Mouse (Mus musculus) liver, adult (tissue): ENCODE measurements around the gene BC025446.

ENCODE experiments used
- GATA4 ChIP-seq: IDR thresholded peaks from 2 replicates; pipeline ENCODE4 v1.6.1; 2014; ENCODE audit warnings: mild to moderate bottlenecking, low read length; ENCODE audit not compliant: insufficient replicate concordance

BC025446 gene

DNA sequence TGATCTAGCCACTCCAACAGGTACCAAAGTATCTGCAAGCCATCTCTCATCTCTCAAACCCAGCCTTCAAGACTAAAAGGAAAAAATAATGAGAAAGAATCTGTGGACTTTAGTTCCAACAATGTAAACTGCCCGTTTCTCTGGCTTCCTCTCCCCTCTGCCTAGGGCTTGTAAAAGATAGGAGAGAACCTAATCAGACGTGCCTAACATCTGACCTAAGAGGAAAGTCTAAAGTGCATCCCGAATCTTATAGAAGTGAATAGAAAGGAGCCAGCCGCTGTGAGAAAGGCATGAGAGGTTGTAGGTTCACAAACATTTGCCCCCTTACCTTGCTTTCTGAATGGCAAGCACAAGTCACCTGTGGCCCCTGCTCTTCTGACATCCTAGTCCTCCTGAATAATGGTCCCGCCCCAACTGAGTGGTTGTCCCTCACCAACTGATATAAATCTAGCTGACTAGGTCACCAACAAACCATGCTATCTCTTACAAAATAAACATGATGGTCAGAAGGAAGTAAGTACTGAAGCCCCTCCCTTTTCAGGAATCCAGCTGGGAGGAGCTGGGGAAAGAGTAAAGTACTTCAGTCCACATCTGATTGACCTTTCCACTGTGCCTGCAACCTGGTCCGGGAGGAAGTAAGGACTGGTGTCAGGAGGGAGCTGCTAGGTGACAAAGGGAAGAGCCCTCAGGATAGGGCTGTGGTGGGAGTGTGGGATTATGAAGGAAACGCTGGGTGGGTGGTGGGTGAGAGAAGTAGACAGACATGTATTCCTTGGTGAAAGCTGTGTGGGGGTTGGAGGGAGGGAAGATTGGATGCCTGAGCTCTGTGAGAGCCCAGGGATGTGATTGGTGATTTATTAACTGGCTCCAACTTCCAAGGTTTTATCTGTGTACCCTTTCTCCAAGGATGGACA, at the start of gene BC025446:
Gene BC025446 (plus strand): TSS at position 599 of the 914 bp plus-strand sequence.
- peak; percentile 86 for TF ChIP-seq GATA4

DNA sequence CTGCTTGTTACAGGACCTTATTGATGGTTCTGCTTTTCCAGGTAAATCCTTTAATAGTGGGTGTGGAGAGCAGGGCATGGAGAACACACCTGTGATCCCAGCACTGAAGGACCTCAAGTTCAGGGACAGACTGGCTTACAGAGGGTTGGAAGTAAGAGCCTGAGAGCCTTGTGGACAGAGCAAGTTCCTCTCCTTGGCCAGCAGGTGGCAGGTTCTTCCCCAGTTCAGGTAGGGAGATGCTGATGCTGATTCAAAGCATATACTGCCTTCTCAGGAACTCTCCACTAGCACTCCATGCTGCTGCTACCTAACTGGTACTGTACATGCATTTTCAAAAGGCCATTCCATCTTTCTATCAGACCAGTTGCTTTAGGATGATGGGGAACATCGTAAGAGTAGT, 40.7 kb upstream of the BC025446 start:
- TF ChIP-seq GATA4 = no peak

DNA sequence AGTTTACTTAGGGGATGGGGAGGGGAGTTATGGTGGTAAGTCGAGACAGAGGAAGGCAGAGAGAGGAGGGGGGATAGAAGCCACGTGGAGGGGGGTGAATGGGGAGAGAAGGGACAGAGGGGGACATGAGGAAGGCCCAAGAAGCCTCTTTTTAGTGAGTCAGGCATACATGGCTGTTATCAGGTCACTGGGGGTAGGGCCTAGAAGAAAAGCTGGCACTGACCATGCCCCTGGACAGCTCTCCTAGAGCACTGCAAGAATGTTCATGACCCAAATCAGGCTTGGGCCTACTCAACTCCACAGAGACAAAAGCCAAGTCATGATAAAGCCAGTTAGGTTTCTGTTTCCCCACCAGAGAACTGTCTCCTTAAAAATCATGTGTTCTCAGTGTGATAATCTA, 29.9 kb upstream of the BC025446 start:
- TF ChIP-seq GATA4 = no peak

DNA sequence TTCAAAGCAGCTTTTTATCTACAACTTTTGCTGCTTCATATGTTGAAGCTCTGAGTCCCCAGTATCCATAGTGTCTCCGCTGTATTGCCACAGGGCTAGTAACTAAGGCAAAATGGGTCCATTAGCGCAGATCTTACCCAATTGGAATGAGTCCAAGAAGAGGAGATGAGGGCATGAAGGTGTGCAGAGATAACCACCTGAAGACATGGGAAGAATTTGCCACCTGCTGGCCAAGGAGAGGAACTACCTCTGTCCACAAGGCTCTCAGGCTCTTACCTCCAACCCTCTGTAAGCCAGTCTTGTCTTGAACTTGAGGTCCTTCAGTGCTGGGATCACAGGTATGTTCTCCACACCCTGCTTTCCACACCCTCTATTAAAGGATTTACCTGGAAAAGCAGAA, 27.1 kb upstream of the BC025446 start:
- no peak for TF ChIP-seq GATA4

DNA sequence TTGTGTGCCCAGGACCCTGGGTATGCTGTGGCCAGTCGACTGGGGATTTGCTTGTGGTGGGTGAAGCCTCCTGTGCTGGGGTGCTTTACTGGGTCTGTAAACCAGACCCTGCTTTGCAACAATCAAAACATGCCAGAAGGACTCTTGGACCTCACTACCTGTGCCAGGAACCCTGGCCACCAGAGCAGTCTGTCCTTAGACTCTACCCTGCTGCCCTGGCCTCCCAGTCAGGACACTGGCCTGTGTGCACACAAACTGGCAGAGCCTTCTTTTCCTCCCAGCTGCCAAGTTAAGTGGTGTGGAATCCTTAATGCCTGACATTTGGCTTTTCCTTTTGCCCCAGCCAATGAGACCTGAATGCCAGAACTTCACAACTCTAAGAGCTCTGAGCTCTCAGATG, 655 bp downstream of the BC025446 start:
- TF ChIP-seq GATA4 = no peak

DNA sequence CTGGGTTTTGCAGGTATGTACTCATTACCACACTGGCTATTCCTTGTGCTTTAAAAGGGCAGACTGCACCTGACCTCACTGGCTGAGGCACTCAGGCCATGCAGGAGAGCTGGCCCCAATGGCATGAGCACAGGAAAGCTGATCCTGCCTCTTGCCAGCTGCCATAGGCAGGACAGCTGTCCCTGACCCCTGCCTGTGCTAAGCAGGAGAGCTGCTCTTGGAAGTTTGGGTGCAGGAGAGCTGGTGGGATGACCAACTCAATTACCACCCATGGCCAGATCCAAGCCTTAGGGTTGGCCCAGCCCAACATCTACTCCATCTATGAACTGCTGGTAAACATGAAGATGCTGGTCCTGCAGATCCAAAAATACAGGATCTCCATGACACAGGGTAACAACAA, 5.8 kb downstream of the BC025446 start:
- TF ChIP-seq GATA4 = no peak

DNA sequence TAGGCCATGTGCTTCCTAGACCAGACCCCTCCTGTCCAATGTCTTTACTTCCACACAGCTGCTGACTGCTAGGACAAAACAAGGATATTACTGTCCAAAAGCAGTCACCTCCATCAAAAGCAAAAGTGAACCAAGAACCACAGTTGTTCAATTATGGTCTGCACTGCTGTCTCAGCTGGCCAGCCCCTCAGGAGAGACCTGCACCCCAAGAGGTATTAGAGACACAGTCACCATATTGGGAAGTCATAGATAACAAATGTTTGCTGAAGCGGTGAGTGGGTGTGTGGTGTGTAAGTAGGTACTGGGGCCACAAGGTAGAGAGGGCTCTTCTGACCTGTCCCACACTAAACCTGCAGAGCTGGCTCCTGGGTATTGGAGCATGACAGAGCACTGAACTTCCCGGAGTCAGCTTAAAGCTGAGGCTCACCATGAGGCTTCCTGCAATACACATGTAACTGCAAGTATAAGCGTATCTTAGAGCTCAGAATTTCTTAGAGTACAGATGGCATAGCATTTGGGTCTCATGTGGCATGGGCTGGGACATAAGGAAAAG, 21.6 kb downstream of the BC025446 start:
- TF ChIP-seq GATA4 = no peak

DNA sequence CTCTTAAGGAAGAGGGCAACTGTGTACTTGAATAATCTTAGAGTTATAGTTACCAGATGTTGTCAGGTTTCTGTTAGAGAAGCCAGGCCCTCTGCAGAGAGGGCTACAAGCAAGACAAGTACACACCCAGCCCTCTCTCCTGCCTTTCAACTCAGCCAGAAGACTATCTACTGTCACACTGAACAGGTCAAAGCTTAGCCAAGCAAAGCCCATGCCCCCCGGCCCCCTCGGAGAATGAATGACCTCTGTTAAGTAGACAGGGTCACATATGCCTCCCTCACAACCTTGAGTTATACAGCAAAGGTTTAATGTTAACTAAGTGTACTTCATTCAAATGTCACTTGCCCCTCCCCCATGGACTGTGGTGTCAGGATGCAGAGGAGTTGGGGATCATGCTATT, 24.4 kb downstream of the BC025446 start:
- no peak for TF ChIP-seq GATA4

DNA sequence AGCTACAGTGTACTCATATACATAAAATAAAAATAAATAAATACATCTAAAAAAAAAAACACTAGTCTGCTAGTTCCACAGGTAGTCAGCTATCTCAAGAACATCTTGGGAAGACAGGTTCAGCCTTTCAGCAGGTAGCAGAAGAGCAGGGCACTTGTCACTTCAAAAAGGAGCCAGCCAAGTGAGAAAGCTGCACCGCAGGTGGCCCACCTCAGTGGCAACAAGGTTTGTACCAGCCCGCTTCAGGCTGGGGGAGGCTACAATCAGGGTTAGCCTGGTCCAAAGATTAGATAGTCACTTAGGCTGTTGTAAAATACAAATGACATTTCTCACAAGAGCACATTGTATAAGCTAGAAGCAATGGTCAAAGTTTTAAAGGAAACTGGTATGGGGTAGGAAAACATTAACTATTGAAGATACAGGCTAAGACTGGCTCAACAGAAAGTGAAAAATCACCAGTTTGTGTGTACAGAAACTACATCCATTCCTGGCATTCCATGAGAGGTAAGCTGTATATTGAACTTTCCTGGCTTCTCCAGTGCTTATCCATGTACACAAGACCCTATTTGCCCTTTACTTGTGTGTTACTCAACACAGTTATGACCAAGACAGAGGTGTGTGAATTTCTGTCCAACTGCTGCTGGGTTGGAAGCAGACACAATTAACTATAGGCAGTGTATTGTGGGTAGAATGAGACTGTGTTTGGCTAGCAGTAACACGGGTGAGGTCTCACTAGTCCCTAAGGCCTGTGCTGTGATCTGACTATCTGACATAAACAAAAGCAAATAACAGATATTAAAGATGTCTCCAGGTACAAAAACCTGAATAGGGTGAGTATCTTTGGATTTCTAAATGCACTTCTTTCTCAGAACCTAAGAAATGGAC, 26.8 kb downstream of the BC025446 start:
- TF ChIP-seq GATA4 = no peak

DNA sequence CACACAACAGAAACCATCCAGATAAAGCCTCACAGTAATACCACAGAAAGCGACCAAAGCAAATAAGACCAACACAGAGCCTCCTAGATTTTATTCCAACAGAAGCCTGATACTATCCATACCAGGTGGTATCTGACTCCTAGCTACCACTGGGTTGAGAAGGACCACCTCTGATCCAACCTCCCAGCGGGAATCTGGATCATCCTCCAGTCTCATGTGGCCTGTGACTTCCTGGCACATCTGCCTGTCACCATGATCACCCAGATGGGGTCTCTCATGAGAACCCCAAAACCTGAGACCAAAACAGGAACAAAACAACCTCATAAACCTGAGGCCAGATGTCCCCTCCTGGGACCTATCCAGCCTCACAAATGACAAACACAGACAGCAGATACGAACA, 38.5 kb downstream of the BC025446 start:
- no peak for TF ChIP-seq GATA4

DNA sequence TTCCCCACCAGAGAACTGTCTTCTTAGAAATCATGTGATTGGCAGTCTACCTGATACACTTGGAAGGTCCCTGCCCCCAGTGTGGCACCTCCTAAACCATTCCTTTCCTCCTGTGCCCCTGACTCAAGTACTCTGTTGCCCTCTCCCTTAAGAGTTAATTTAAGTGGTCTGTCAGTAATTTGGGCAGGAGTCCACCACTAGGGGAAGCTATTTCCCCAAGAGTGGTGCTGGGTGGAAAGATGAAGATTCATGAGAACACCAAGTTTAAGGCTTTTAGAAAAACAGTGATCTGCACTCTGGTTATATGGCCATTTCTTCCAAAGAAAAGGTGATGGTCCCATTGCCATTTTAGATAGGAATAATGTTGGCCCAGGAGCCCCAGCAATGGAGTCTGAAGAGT, 49.7 kb downstream of the BC025446 start:
- no peak for TF ChIP-seq GATA4

DNA sequence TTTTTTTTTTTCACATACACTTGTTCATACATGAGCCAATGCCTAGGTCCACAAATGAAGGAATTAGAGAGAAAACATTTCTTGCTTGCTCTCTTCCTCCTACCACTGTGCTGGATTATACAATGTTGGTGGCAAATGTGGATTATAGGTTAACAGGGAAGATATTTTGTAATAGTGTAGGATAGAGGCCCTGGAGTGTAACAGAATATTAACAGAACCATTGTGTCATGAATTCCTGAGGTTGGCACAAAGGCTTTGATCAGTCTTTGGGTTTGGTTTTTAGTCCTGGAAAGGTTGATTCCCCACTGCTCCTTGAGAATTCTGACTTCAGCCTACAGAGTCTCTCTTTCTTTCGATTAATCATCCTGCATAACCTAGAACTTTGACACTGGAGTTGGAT, 50.5 kb downstream of the BC025446 start:
- no peak for TF ChIP-seq GATA4

DNA sequence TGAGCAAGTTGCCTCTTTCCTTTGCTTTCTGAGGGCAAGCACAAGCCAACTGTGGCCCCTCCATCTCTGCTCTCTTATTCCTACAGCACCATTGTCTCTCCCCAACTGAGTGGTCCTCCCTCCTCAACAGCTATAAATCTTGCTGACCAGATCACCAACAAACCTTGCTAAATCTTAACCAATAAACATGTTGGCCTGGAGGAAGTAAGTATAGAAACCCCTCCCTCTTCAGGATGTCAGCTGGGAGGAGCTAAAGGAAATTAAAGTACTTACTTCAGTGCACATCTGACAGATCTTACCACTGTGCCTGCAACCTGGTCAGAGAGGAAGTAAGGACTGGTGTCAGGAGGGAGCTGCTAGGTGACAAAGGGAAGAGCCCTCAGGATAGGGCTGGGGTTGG, 51.9 kb downstream of the BC025446 start, which contains the start of gene Ly6f:
Gene Ly6f (plus strand): TSS at position 301 of the 400 bp plus-strand sequence.
- no peak for TF ChIP-seq GATA4

DNA sequence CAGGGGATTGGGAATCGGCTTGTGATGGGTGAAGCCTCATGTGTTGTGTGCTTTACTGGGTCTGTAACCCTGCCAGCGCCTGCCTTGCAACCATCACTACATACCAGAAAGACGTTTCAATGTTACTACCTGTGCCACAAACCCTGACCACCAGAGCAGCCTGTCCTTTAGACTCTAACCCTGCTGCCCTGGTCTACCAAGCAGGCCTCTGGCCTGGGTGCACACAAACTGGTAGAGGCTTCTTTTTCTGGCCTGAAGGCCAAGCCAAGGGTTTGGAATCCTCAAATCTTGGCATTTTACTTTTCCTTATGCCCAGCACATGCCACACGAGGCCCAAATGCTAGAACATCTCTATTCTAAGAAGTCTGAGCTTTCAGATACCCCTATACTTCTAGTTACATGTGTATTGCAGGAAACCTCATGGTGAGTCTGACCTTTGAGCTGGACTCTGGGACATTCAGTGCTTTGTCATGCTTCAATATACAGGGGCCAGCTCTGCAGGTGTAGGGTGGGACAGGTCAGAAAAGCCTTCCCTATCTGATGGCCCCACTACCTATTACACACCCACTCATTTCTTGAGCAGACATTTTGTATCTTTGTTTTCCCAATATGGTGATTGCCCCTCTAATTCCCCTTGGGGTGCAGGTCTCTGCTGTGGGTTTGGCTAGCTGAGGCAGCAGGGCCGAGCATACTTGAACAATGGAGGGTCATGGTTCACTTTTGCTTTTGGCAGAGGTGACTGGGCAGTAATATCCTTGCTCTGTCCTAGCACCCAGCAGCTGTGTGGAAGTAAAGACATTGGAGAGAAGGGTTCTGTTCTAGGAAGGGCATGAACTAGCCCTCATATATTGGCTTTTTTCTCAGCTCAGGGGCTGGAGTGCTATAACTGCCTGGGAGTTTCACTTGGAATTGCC, 53.0 kb downstream of the BC025446 start:
- TF ChIP-seq GATA4 = no peak
